Mouse (Mus musculus) stomach, embryonic 15.5 days (tissue): ENCODE measurements around the gene Ifitm6. TPM values are rescaled to one million over a fixed set of nuclear protein-coding genes. Genes with fewer than 3 reads are reported as not detected.
"Not testable (repeated sequence)": the region's sequence is repeated elsewhere in the genome, so short reads cannot be mapped to it uniquely, and the experiment has no call there.

Experiments
- ATAC-seq: fragments of 200-750 bp; cut with Nextera tagmentation; 2 replicates; pipeline ENCODE4 v1.8.0; 2017; ENCODE audit warnings: low read depth, moderate number of reproducible peaks, moderate TSS enrichment; ENCODE audit not compliant: insufficient read depth, low FRiP score
- H3K27ac ChIP-seq: fragments of 300-500 bp; sonication (generic); 2 replicates; pipeline ENCODE4 v1.5.1; 2015; ENCODE audit warnings: mild to moderate bottlenecking, inconsistent platforms
- H3K27me3 ChIP-seq: fragments of 300-500 bp; sonication (generic); replicated peaks from 2 replicates; pipeline ENCODE4 v1.6.1; 2015; ENCODE audit warnings: inconsistent platforms
- H3K36me3 ChIP-seq: fragments of 300-500 bp; sonication (generic); 2 replicates; pipeline ENCODE4 v1.6.1; 2015; ENCODE audit warnings: inconsistent platforms
- H3K4me1 ChIP-seq: fragments of 300-500 bp; sonication (generic); 2 replicates; pipeline ENCODE4 v1.6.1; 2015; ENCODE audit warnings: inconsistent platforms
- H3K4me2 ChIP-seq: fragments of 300-500 bp; sonication (generic); 2 replicates; pipeline ENCODE4 v1.6.1; 2015; ENCODE audit warnings: mild to moderate bottlenecking, inconsistent platforms
- H3K4me3 ChIP-seq: fragments of 300-500 bp; sonication (generic); replicated peaks from 2 replicates; pipeline ENCODE4 v1.5.1; 2015; ENCODE audit warnings: inconsistent platforms
- H3K9ac ChIP-seq: fragments of 300-500 bp; sonication (generic); 2 replicates; pipeline ENCODE4 v1.6.1; 2015; ENCODE audit warnings: inconsistent platforms
- H3K9me3 ChIP-seq: fragments of 300-500 bp; sonication (generic); 2 replicates; pipeline ENCODE4 v1.6.1; 2016; ENCODE audit warnings: inconsistent platforms
- WGBS: fragments of 180-500 bp; shearing (Covaris S2); methylation state at CpG from one replicate; pipeline ENCODE4 v1.1.7; 2015; 5-methylcytosine and 5-hydroxymethylcytosine counted together
- polyA plus RNA-seq: library from polyadenylated mRNA; unstranded; fragments of >200 nt; fragmentation: Nextera tagmentation; extraction: Ambion mirVana; gene quantifications from 2 replicates; pipeline ENCODE4 v1.2.1, GENCODE M21; 2015

The Ifitm6 gene
- polyA plus RNA-seq: 7.6 and 8.1 TPM in 2 replicates

DNA sequence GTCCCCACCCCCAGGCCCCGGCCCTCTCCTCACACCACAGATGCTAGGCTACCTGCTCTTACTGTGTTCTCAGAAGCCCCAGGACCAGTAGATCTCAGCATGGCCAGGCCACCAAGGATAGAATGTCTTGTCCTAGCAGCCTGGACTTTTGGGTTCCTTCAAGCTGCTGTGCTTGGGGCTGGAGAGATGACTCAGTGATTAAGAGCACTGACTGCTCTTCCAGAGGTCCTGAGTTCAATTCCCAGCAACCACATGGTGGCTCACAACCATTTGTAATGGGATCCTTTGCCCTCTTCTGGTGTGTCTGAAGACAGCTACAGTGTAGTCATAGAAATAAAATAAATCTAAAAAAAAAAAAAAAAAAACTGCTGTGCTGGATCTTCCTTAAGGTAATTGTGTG, at the start of gene Ifitm6:
Gene Ifitm6, minus strand, starts transcription at position 101 of the 400 bp plus-strand sequence.
- H3K36me3 ChIP-seq, H3K27ac ChIP-seq, H3K4me1 ChIP-seq, ATAC-seq, H3K27me3 ChIP-seq, H3K4me3 ChIP-seq, H3K4me2 ChIP-seq, H3K9me3 ChIP-seq, H3K9ac ChIP-seq: not testable (repeated sequence)
- WGBS: 78% methylated on average over 1 of the region's 1 CpGs

GRCm38 (mm10) chr7:141064576-141064975, 46.9 kb upstream of the Ifitm6 start:
- H3K4me1 ChIP-seq: peaks cover 13% of the 10 kb centered on the region; the same call in 1 of the 2 replicates
- no peak overlapping the region for H3K4me3 ChIP-seq
- no peak overlapping the region for H3K9ac ChIP-seq
- no peak for ATAC-seq
- H3K4me2 ChIP-seq: no peak overlapping the region
- no peak overlapping the region for H3K27ac ChIP-seq
- WGBS: 86% methylated on average over 7 of the region's 7 CpGs
- 0 out of 2 replicates have a peak, but pooled peaks cover 3% of the 10 kb centered on the region for H3K36me3 ChIP-seq
- no peaks in the 10 kb centered on the region for H3K27me3 ChIP-seq
- no peaks in the 10 kb centered on the region for H3K9me3 ChIP-seq

DNA sequence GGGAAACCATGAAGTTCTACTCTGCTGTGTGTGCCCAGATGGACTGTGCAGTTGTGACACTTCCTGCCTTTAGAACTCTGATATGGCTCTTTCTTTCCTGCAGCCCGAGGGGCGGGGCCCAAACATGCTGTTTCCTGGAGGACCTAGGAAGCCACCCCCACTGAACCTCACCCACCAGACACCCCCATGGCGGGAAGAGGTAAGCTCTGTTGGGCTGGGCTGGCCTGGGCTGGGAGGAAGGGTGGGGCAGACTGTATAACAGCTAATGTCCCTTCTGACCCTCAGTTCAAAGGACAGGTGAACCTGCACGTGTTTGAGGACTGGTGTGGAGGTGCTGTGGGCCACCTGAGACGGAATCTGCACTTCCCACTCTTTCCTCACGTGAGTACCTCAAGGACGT, 46.5 kb upstream of the Ifitm6 start:
- Histone ChIP-seq H3K4me2 (no peak overlapping the region), H3K4me1 (peaks cover 13% of the 10 kb centered on the region; the same call in 1 of the 2 replicates), H3K4me3 (no peak overlapping the region), H3K27ac (no peak overlapping the region), H3K36me3 (0 out of 2 replicates have a peak, but pooled peaks cover 3% of the 10 kb centered on the region), H3K9me3 (no peaks in the 10 kb centered on the region), H3K27me3 (no peaks in the 10 kb centered on the region), H3K9ac (no peak overlapping the region)
- no peak for ATAC-seq
- 63% methylated on average over 7 of the region's 7 CpGs for WGBS

DNA sequence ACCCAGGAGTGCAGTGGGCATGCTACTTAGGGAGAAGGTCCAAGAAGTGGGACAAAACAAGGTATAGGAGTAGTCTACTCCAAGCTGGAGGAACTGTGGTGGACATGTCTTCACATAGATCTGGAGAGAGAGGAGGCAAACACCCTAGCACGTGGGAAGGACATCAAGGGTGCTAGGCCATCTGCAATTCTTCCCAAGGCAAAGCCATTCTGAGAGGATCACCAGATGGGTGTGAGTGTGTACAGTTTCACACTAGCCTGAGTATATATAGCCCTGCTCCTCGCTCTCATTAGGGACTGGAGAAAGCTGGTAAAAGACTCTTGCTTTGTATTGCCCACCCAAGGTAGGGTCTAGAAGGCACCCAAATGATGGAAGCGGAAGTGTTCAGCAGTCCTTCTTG, 45.6 kb upstream of the Ifitm6 start:
- no peaks in the 10 kb centered on the region for H3K27me3 ChIP-seq
- H3K4me1 ChIP-seq: peaks cover 13% of the 10 kb centered on the region; the same call in 1 of the 2 replicates
- H3K27ac ChIP-seq: no peak overlapping the region
- 0 out of 2 replicates have a peak, but pooled peaks cover 3% of the 10 kb centered on the region for H3K36me3 ChIP-seq
- no peak overlapping the region for H3K4me2 ChIP-seq
- no peak overlapping the region for H3K4me3 ChIP-seq
- ATAC-seq: no peak
- no peak overlapping the region for H3K9ac ChIP-seq
- 87% methylated on average over 3 of the region's 3 CpGs for WGBS
- no peaks in the 10 kb centered on the region for H3K9me3 ChIP-seq

DNA sequence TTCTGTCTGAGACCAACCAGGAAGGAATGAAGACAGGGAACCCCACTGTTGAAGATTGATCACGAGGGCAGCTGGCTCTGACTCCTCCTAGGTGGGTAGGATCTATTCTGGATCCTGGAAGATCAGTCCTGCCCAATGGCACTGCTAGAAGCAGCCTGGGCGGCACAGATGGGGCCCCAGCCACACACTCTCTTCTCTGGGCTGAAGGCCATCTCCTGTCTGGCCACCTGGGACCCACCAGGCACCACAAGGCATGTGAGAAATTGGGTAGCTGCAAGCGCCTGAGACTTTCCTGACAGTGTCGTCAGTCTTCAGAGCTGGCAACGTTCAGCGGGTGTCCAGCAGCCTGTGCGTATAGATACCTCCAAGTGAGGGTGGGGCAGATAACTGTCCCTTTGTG, 44.8 kb upstream of the Ifitm6 start:
- H3K36me3 ChIP-seq: 0 out of 2 replicates have a peak, but pooled peaks cover 3% of the 10 kb centered on the region
- no peak for ATAC-seq
- H3K9me3 ChIP-seq: no peaks in the 10 kb centered on the region
- peaks cover 13% of the 10 kb centered on the region; the same call in 1 of the 2 replicates for H3K4me1 ChIP-seq
- WGBS: 74% methylated on average over 7 of the region's 7 CpGs
- H3K9ac ChIP-seq: no peak overlapping the region
- no peak overlapping the region for H3K4me2 ChIP-seq
- H3K27ac ChIP-seq: no peak overlapping the region
- no peak overlapping the region for H3K4me3 ChIP-seq
- H3K27me3 ChIP-seq: no peaks in the 10 kb centered on the region

- Histone ChIP-seq H3K9me3 (no peaks in the 10 kb centered on the region), H3K36me3 (0 out of 2 replicates have a peak, but pooled peaks cover 3% of the 10 kb centered on the region), H3K4me3 (peak overlapping the region; percentile 68), H3K9ac (peak overlapping the region; percentile 50), H3K4me1 (peaks cover 13% of the 10 kb centered on the region; the same call in 1 of the 2 replicates), H3K4me2 (peak overlapping the region; percentile 99), H3K27ac (no peak overlapping the region), H3K27me3 (no peaks in the 10 kb centered on the region)
- peak; percentile 36; the same call in 1 of the 2 replicates for ATAC-seq
- under 1% methylated on average over 37 of the region's 37 CpGs for WGBS
Measured at GRCm38 (mm10) chr7:141061269-141061692, 43.6 kb upstream of the Ifitm6 start.

- Histone ChIP-seq H3K36me3 (0 out of 2 replicates have a peak, but pooled peaks cover 3% of the 10 kb centered on the region), H3K4me3 (peak within 1 kb of the TSS; percentile 68), H3K27me3 (no peaks in the 10 kb centered on the region), H3K9me3 (no peaks in the 10 kb centered on the region), H3K9ac (peak within 1 kb of the TSS; percentile 50), H3K27ac (no peak within 1 kb of the TSS), H3K4me2 (peak within 1 kb of the TSS; percentile 99), H3K4me1 (peaks cover 13% of the 10 kb centered on the region; the same call in 1 of the 2 replicates)
- ATAC-seq: peak; percentile 89
- under 1% methylated on average over 59 of the region's 72 CpGs for WGBS
Measured at GRCm38 (mm10) chr7:141060426-141061242, 42.9 kb upstream of the Ifitm6 start, which contains the start of gene B4galnt4. Gene B4galnt4 (plus strand): TSS chr7:141061104.

DNA sequence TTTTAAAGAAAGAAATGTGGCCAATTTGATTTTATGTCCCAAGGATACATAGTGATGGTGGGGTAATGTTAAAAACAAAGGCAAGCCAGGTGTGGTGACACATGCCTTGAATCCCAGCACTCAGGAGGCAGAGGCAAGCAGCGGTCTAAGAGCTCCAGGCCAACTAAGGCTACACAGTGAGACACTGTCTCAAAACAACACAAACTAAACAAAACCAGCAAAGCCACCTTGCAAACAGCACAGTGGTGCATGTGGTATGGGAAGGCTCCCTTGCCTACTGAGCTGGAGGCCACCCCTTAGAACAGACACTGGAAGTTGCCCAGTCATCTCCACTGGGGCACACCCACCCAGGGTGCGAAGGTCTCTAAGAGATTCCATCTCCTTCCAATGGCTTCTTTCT, 42.2 kb upstream of the Ifitm6 start:
- WGBS: 63% methylated on average over 2 of the region's 2 CpGs
- Histone ChIP-seq H3K27me3 (no peaks in the 10 kb centered on the region), H3K36me3 (no peaks in the 10 kb centered on the region), H3K4me2 (peak overlapping the region; percentile 99), H3K9me3 (no peaks in the 10 kb centered on the region), H3K27ac (no peak overlapping the region), H3K4me3 (no peak overlapping the region), H3K4me1 (peaks cover 13% of the 10 kb centered on the region; the same call in 1 of the 2 replicates), H3K9ac (no peak overlapping the region)
- 0 out of 2 replicates have a peak, but pooled peaks have one; percentile 28 for ATAC-seq

GRCm38 (mm10) chr7:141058601-141059341, 41.0 kb upstream of the Ifitm6 start:
- H3K4me1 ChIP-seq: peaks cover 13% of the 10 kb centered on the region; the same call in 1 of the 2 replicates
- no peak overlapping the region for H3K9ac ChIP-seq
- H3K36me3 ChIP-seq: no peaks in the 10 kb centered on the region
- no peaks in the 10 kb centered on the region for H3K27me3 ChIP-seq
- H3K9me3 ChIP-seq: no peaks in the 10 kb centered on the region
- no peak overlapping the region for H3K4me2 ChIP-seq
- no peak overlapping the region for H3K27ac ChIP-seq
- no peak for ATAC-seq
- no peak overlapping the region for H3K4me3 ChIP-seq
- WGBS: 85% methylated on average over 14 of the region's 14 CpGs

GRCm38 (mm10) chr7:141057541-141057940, 39.8 kb upstream of the Ifitm6 start:
- Histone ChIP-seq H3K4me3 (no peak overlapping the region), H3K27ac (no peak overlapping the region), H3K4me1 (peaks cover 13% of the 10 kb centered on the region; the same call in 1 of the 2 replicates), H3K27me3 (no peaks in the 10 kb centered on the region), H3K9me3 (no peaks in the 10 kb centered on the region), H3K36me3 (no peaks in the 10 kb centered on the region), H3K4me2 (no peak overlapping the region), H3K9ac (no peak overlapping the region)
- no peak for ATAC-seq
- 83% methylated on average over 1 of the region's 1 CpGs for WGBS

- Histone ChIP-seq H3K4me1 (peaks cover 9% of the 10 kb centered on the region; the same call in 1 of the 2 replicates), H3K36me3 (no peaks in the 10 kb centered on the region), H3K9me3 (no peaks in the 10 kb centered on the region), H3K4me3 (no peak overlapping the region), H3K9ac (no peak overlapping the region), H3K4me2 (no peak overlapping the region), H3K27ac (no peak overlapping the region), H3K27me3 (no peaks in the 10 kb centered on the region)
- WGBS: 84% methylated on average over 6 of the region's 6 CpGs
- no peak for ATAC-seq
Measured at GRCm38 (mm10) chr7:141056976-141057375, 39.3 kb upstream of the Ifitm6 start.
